Mouse (Mus musculus) embryonic fibroblast, embryonic 13.5 days (primary cell): ENCODE results near the gene Igsf21. TPM values are rescaled to one million over a fixed set of nuclear protein-coding genes. Genes with fewer than 3 reads are reported as not detected.

Experiments
- H3K27ac ChIP-seq: 2 replicates; pipeline ENCODE4 v1.5.1; 2012; ENCODE audit warnings: low read length, control low read depth, inconsistent platforms; ENCODE audit not compliant: insufficient read depth
- H3K4me1 ChIP-seq: 2 replicates; pipeline ENCODE4 v1.6.1; 2011; ENCODE audit warnings: low read length; ENCODE audit not compliant: control insufficient read depth, insufficient read depth
- H3K4me3 ChIP-seq: 2 replicates; pipeline ENCODE4 v1.5.1; 2011; ENCODE audit warnings: mild to moderate bottlenecking, control low read depth, low read length; ENCODE audit not compliant: insufficient read depth
- CTCF ChIP-seq: IDR thresholded peaks from 2 replicates; pipeline ENCODE4 v1.5.1; 2011; ENCODE audit warnings: mild to moderate bottlenecking, control low read depth, low read length, moderate library complexity, borderline replicate concordance; ENCODE audit not compliant: insufficient read depth
- POLR2A ChIP-seq: IDR thresholded peaks from 2 replicates; pipeline ENCODE4 v1.6.1; 2011; ENCODE audit warnings: low read depth, mild to moderate bottlenecking, control low read depth, low read length, moderate library complexity
- polyA plus RNA-seq: library from polyadenylated mRNA; stranded (reverse); fragments of >200 nt; gene quantifications from 2 replicates; pipeline ENCODE4 v1.2.4, GENCODE M21; 2011; ENCODE audit warnings: low read depth; ENCODE audit not compliant: missing spikeins, insufficient read length

Gene Igsf21
- polyA plus RNA-seq, 1 experiment, result not detected

DNA sequence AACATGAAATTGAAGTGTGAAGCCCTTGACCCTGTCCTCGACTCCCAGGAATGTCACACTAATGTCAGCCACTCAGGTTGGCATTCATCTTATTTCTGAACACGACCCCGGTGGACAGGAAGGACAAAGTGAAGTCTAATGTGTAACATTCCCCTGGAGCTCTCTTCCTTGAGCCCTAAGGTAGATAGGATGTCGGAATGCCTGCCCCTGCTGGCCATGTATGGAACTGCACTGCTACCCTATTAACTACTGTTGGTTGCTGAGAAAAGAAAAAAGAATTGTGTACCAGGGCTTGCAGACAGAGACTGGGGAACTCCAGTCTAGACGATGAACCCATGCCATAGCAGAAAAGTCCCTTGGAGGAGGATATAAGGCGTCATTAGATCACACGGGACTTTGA is 93.5 kb downstream of the Igsf21 start:
- Histone ChIP-seq H3K4me1 (no peaks in the 10 kb centered on the region), H3K4me3 (no peak overlapping the region), H3K27ac (no peak overlapping the region)
- TF ChIP-seq POLR2A (no peak), CTCF (peak; percentile 52; the same call in 1 of the 2 replicates)

DNA sequence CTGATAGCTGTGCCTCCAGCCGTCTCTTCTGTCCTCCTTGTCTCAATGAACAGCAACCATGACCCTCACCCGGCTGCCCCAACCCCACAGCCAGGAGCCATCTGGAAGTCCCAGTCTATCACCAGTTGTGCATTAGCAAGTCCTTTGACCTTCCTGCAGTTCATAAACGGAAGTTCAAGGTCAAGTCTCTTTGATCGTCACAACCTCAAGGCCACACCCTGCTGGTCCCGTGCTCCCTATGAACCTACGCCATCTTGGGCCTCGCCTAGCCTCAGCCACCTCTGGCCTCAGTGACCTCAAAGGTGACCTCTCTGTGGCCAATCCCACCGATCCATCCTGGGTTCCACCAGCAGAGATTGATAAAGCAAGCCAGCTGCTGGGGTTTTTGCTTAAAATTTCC is 96.9 kb downstream of the Igsf21 start:
- TF ChIP-seq POLR2A (no peak), CTCF (no peak)
- H3K27ac ChIP-seq, result no peak overlapping the region
- H3K4me3 ChIP-seq, result no peak overlapping the region
- no peaks in the 10 kb centered on the region for H3K4me1 ChIP-seq

GRCm38 (mm10) chr4:140147857-140148695 is 98.5 kb downstream of the Igsf21 start:
- Histone ChIP-seq H3K4me1 (no peaks in the 10 kb centered on the region), H3K27ac (no peak overlapping the region), H3K4me3 (no peak overlapping the region)
- TF ChIP-seq CTCF, result no peak
- no peak for TF ChIP-seq POLR2A

DNA sequence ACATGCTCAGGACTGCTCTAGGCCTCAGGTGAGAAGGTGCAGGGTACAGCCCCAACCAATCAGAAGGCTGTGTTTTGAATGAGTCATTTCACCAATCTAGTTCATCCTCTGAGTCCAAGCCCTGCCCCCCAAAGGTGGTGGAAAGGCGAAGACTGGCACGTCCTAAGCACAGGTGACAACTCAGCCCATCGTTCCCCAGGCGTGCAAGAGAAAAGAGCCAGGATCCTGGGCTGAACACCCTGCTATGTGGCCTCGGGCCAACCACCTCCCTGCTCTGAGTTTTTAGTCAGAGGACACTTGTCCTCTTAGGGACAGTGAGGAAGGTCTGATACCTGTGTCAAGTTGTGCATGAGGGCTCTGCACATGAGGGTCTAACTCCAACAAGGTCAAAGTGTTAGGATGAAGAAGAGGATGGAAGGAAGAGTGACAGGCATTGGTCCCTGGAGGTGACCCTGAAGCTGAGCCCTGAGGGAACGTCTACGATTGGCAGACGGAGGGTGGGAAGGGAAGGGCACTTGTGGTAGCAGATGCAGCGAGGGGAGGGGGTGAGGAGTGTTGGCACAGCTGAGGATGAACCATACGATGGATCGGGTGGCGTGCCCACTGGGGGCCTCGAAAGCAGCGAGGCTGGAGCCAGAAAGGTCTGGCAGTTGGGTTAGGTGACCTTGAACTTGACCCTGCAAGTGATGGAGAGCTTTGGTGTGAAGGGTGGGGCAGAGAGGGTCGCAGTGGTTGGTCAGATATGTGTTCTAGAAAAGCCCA is 99.3 kb downstream of the Igsf21 start:
- Histone ChIP-seq H3K4me3 (no peak overlapping the region), H3K27ac (no peak overlapping the region), H3K4me1 (no peaks in the 10 kb centered on the region)
- TF ChIP-seq CTCF (no peak), POLR2A (no peak)

DNA sequence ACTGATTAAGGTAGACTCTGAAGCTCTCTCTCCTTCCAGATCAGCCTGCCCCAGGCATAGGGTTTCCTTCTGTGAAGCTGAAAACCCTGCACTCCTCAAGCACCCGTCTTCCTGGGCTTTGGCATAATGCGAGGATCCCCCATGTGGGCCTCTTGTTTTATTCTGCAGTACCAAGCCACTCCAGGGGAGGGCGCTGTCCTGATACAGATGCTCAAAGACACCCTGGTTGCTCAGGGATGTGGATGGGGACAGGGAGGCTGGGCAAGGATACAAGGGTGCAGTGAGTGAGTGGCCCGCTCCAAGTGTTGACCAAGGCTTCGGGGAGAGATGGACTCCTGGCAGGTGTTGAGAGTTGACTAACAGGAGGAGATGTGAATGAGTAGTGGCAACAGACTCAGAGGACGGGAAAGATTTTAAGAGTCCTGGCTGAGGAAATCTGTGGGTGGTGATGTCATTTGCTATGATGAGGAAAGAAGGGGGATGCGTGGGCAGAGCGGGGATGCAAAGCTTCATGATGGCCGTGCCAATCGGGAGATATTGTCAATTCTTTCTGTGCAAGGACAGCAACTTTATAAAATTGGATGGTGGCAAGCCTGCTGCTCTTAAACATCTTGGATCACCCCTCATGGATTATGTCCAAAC is 102.6 kb downstream of the Igsf21 start:
- H3K4me1 ChIP-seq, result no peaks in the 10 kb centered on the region
- H3K4me3 ChIP-seq, result no peak overlapping the region
- TF ChIP-seq CTCF, result no peak
- no peak for TF ChIP-seq POLR2A
- H3K27ac ChIP-seq, result no peak overlapping the region

- H3K4me3 ChIP-seq, result no peak overlapping the region
- H3K27ac ChIP-seq, result no peak overlapping the region
- H3K4me1 ChIP-seq, result no peaks in the 10 kb centered on the region
- TF ChIP-seq CTCF, result no peak
- TF ChIP-seq POLR2A, result no peak
Measured at GRCm38 (mm10) chr4:140143178-140143577, 103.4 kb downstream of the Igsf21 start.

- no peak for TF ChIP-seq CTCF
- TF ChIP-seq POLR2A, result no peak
- Histone ChIP-seq H3K4me1 (no peaks in the 10 kb centered on the region), H3K27ac (no peak overlapping the region), H3K4me3 (no peak overlapping the region)
Measured at GRCm38 (mm10) chr4:140140485-140140884, 106.1 kb downstream of the Igsf21 start.

DNA sequence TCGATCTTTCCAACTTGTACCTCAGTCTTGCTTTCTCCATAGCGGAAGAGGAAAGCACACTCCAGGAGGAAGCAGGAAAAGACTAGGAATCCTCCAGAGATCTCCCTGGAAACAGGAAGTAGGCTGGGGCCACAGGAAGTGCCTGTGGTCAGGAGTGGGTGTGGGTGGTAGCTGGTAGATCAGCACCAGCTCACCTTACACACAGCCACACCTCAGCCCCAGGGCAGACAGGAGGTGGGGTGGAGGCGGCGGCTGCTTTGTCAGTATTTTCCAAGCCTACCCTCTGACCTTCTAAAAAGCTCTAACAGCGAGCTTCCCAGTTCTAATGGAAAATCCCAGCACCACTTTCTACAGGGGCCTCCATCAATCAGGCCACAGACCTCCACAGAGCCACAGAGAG is 107.7 kb downstream of the Igsf21 start:
- Histone ChIP-seq H3K27ac (no peak overlapping the region), H3K4me3 (no peak overlapping the region), H3K4me1 (no peaks in the 10 kb centered on the region)
- TF ChIP-seq POLR2A (no peak), CTCF (no peak)

DNA sequence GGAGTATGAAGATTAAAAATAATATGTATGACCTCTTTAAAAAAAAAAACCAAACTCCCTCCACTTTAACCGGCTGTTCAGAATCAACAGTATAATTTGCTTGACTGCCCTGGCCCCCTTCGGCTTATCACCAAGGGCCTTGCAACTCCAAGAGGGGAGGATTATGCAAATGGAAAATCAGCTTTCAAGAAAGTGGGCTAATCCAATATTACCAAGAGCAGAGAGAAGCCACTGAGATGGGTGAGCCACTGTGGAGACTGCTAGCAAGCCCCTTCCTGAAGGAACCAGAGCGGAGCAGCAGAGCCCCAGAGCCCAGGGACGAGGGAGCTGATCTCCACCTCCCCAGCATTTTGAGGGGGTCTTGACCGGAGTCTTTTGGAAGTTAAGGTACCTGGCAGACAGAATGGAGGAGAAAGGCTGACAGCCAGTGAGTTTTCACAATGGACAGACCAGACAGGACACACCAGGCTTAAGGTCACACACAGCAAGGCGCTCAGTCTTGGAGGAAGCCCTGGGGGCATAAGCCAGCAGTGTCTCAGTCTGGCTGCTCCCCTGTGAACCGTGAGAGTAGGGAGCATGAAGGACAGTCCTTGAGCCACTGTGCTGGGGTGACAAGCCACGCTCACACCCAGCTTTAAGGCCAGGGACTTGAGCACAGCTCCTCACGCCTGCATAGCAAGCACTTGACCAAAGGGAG is 114.8 kb downstream of the Igsf21 start:
- H3K4me1 ChIP-seq, result no peaks in the 10 kb centered on the region
- TF ChIP-seq POLR2A (no peak), CTCF (no peak)
- no peak overlapping the region for H3K27ac ChIP-seq
- no peak overlapping the region for H3K4me3 ChIP-seq
